Mouse (Mus musculus) A20 (cell line): ENCODE results near the gene Cryba4.

Experiments used
- DNase-seq: peaks from one replicate; pipeline ENCODE4 v3.0.0-alpha.2; 2011; ENCODE audit warnings: low read depth, low spot score

Gene Cryba4

DNA sequence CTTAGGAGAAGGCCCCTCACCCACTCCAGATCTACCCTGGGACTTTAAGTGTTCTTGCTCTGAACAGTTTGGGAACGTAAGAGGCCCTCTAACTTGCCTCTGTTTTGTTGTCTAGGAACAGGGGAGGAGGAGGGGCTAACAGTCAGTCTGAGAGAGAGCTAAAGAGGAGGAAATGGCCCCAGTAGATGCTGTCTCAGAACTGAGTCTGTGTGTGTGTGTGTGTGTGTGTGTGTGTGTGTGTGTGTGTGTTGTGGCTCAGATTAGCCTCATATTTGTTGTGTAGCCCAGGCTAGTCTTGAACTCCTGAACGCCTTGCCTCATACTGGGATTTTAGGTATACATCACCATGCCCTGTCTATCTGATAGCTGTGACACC is 34.3 kb upstream of the Cryba4 start:
- peak; percentile 43 for DNase-seq

- peak; percentile 48 for DNase-seq
Measured at GRCm38 (mm10) chr5:112285548-112286085, 33.3 kb upstream of the Cryba4 start.

DNA sequence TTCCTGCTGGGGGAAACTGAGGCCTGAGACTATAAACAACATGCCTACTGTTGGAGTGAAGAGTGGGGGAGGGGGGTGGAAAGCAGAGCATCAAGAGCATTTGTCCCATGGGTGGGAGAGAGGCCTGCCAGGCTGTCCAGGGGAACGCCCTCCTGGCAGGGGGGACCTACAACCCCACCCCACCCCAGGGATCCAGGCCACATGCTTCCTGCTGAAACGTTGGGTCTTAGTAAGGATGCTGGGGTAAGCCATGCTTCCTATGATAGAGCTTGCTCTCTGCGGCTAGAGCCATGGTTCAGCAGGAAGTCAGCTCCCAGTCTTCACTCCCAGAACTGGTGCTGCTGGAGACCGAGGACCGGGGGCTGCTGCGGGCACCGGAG is 31.9 kb upstream of the Cryba4 start:
- DNase-seq: no peak

DNA sequence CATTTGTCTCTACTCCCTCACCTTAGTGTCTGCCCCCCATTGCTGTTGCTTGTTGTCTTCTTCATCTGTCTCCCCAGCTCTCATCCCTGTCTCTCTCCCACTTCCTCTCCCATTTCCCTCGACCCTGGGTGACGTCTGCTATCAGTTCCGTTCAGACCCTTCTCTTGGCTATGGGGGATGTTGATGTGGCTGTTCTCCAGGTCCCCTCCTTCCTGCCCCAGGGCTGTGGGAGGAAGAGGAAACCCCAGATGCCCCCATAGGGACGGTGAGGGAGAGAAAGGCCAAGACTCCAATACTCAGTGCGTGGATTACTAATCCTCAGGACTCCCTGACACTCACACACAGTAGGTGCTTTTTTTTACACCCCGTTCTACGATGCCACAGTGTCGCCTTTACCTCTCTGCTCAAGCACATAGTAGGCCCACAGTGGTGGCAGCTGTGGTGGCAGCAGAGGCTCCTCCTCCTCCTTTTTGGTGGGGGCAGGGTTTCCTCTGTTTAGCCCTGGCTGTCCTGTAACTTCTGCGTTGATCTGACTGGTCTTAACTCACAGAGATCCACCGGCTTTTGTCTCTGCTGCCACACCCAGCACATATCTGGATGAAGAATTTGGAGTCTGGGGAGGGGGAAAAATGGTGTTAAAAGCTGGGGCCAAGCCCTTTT is 31.4 kb upstream of the Cryba4 start:
- no peak for DNase-seq

GRCm38 (mm10) chr5:112282780-112283482 is 30.6 kb upstream of the Cryba4 start:
- DNase-seq: no peak

GRCm38 (mm10) chr5:112282123-112282779 is 29.9 kb upstream of the Cryba4 start:
- DNase-seq: no peak

DNA sequence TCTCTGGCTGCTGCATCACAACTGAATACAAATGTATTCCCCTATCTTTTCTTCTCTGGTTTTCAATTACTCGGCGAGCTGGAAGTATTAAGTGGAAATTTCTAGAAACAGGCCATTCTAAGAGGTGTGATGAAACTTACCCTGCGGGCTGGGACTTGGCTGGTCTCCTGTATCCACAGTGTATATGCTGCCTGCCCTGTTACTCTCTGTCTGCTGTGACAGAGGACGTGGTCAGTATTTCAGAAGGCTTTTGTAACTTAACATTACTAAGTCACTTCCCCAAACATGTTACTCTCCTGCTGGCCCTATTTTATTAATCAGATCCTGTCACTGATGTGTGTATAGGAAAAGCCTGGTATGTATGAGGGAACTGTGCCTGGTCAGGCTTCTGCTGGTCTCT is 29.4 kb upstream of the Cryba4 start:
- no peak for DNase-seq

DNA sequence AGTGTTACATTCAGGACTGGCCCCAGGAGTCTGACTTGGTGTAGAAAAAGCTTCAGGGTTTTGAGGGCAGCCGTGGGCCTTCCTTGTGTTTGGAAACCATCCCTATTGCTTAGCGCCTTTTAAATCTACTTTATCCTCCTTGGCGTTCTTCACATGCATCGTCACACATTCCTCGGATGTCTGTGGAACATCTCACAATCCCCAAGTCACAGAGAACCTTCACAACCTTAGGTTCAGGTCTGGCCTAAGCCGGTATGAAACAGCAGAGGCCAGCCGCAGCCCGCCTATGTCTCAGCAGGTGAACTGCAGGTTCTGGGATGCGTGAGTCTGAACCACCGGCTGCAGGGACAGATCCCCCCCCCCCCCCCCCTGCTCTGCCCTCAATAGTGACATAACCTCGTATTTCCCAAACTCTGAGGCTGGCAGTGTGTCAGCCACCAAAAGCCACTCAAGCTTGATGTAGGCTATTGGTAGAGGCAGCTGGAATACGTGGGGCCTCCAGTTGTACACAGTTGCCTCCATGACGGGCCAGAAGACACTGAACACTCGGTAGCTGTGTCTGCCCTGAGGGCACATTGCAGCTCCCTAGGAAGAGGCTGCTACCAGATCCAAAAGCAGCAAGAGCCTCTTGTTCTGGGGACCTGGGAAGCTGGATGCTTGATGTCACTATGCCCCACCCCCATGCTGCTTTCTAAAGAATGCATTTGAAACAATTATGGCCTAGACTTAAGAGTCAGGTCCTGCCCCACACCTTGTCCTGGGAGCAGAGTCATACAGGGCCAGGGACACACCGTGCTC is 28.7 kb upstream of the Cryba4 start:
- no peak for DNase-seq

GRCm38 (mm10) chr5:112280151-112280550 is 27.8 kb upstream of the Cryba4 start:
- DNase-seq: no peak

DNA sequence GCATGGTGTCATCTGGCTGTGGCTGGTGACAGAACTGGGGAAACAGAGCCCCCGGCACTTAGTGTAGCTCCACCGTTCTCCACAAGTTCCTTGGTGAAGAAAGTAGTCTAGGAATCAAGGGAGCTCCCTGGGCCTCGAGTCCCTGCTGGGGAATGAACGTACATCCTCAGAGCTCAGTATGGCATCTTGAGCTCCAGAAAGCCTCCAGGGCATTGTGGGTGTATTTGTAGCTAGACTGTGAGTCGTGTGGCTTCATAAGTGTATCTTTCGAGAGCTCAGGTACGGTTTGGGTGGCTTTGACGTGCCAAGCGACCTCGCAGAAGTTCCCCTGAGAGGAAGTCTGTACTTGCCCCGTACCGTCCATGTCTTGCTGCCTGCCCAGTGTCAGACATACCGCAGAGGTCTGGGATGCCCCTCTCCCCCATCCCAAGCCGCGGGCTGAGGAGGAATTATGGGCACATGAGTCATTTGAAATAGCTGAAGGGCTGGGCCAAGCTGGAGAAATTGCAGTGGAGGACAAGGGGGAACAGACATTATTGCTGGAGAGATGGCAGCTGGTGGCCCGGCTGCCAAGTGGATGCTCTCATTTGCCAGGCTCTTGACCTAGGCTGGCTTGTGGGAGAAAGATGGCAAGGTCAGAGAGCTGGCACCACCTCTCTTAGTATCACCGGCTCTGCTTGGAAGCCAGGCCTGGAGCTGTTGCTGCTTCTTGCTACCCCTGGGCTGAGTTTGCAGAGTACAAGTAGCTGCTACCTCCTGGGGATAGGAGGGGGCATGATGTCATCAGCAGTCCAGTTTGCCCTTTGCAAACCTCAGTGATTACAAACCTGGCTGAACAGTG is 27.1 kb upstream of the Cryba4 start:
- DNase-seq: no peak

GRCm38 (mm10) chr5:112277906-112278470 is 25.7 kb upstream of the Cryba4 start:
- DNase-seq: no peak

- DNase-seq: peak; percentile 70
Measured at GRCm38 (mm10) chr5:112276907-112277348, 24.6 kb upstream of the Cryba4 start.

GRCm38 (mm10) chr5:112276267-112276873 is 24.1 kb upstream of the Cryba4 start, which contains the start of gene Tpst2:
Tpst2 (plus strand) TSS chr5:112276691.
- DNase-seq: peak; percentile 100

DNA sequence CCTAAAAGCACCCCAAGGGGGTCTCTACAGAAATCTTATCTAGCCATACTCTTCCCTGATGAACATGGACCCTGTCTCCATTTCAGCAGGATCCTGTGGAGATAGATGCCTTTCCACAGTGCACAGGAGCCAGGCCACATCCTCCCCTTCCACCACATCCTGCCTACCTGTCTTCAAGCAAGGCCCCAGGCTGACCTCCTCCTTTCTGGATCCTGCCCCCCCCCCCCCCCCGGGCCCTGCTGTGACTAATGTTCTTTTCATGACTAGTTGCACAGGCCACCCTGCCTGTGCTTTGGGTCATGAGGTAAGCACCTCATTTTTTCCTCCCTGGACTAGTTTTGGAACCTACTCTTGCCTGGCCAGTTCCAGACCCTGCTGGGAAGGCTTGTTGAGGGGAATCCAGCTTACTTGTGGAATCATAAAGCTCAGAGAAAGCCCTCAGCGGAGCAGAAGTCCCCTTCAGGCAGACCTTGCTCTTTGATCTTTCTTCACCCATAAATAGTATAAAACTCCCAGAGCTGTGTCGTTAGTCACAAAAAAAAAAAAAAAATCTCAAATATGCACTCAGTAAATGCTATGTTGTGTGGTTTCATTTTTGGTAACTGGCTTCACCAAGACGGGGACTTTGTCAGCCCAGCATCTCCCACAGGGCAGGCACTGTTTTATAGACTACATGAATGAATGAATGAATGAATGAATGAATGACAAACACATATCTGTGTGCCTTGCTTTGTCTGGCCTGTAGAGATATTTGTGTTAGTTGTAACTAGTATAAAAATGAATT is 22.9 kb upstream of the Cryba4 start:
- no peak for DNase-seq

- peak; percentile 56 for DNase-seq
Measured at GRCm38 (mm10) chr5:112273746-112274463, 21.6 kb upstream of the Cryba4 start.

- peak; percentile 75 for DNase-seq
Measured at GRCm38 (mm10) chr5:112272934-112273333, 20.6 kb upstream of the Cryba4 start.

- DNase-seq: peak; percentile 77
Measured at GRCm38 (mm10) chr5:112270764-112271541, 18.6 kb upstream of the Cryba4 start.
